Mouse (Mus musculus): ENCODE results near the gene Rapgef2. TPM values are rescaled to one million over a fixed set of nuclear protein-coding genes. Genes with fewer than 3 reads are reported as not detected.

Gene Rapgef2
- total RNA-seq, 2 experiments from 2014 or later = 13.0 to 29.3 TPM

DNA sequence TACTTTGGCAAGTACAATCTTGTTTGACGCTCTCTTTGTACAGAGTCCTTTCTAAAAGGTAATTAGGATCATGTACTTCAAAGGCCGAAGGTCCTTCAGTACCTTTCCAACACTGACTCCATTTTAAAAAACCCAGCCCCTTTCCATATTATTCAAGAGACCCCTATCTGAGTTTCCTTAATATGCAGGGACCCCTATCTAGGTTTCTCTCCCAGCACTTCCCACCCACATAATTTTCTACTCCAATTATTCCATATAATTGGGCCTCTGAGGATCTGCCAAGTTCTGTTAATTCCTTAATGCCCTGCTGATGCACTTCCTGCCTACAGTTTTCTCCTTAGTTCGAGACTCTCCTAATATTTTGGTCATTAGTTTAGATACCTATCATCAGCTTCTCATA lies 10.3 kb upstream of the Rapgef2 start:
- no peak for DNase-seq
- Histone ChIP-seq H3K4me3 (no peak overlapping the region), H3K27ac (no peak overlapping the region)
- no peak for TF ChIP-seq CTCF (IDR thresholded peaks at IDR 0.05)
- intact Hi-C loops (cut with DNase I) = no loop called here

- Histone ChIP-seq H3K27ac (no peak overlapping the region), H3K4me3 (no peak overlapping the region)
- DNase-seq = no peak
- peak; percentile 16; the same call in 1 of the 2 replicates for TF ChIP-seq CTCF (IDR thresholded peaks at IDR 0.05)
- intact Hi-C loops (cut with DNase I) = no loop called here
Measured at GRCm38 (mm10) chr3:79296049-79296448, 9.7 kb upstream of the Rapgef2 start.

DNA sequence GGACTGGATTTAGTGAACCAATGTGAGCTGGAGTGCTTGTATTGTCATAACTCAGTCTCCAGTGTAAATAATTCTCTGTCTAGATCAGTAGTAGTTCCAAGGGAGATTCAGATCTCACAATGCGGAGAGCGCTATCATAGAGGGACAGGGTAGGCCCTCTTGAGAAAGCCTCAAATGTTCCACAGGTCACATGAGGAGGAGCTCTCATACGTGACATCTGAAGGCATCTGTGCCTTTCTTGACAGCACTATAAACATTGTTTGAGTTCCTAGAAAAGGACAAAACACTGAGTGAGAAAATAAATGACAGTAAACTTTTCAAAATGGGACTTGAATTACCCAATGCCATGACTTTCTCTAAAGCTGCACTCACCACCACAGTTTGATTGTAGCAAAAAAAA lies 8.4 kb upstream of the Rapgef2 start:
- Histone ChIP-seq H3K27ac (no peak overlapping the region), H3K4me3 (no peak overlapping the region)
- no peak for DNase-seq
- no peak for TF ChIP-seq CTCF (IDR thresholded peaks at IDR 0.05)
- intact Hi-C loops (cut with DNase I) = no loop called here

GRCm38 (mm10) chr3:79293023-79293422 lies 6.7 kb upstream of the Rapgef2 start:
- Histone ChIP-seq H3K27ac (no peak overlapping the region), H3K4me3 (no peak overlapping the region)
- TF ChIP-seq CTCF (IDR thresholded peaks at IDR 0.05) = no peak
- intact Hi-C loops (cut with DNase I) = no loop called here
- no peak for DNase-seq

GRCm38 (mm10) chr3:79289050-79289449 lies 2.7 kb upstream of the Rapgef2 start:
- H3K4me3 ChIP-seq = no peak overlapping the region
- intact Hi-C loops (cut with DNase I) = loop anchor here (5.0 kb wide), 5 partner anchors 37 to 298 kb away; partner anchors contain the start of gene Fnip2
- H3K27ac ChIP-seq = no peak overlapping the region
- TF ChIP-seq CTCF (IDR thresholded peaks at IDR 0.05) = no peak
- no peak for DNase-seq

GRCm38 (mm10) chr3:79287699-79288458 lies 1.6 kb upstream of the Rapgef2 start:
- DNase-seq = no peak
- Histone ChIP-seq H3K27ac (peak overlapping the region; percentile 97), H3K4me3 (peak overlapping the region; percentile 85)
- intact Hi-C loops (cut with DNase I) = loop anchor here (5.0 kb wide), 5 partner anchors 36 to 299 kb away; partner anchors contain the start of gene Fnip2
- TF ChIP-seq CTCF (IDR thresholded peaks at IDR 0.05) = no peak

GRCm38 (mm10) chr3:79287108-79287576 lies 825 bp upstream of the Rapgef2 start:
- intact Hi-C loops (cut with DNase I) = loop anchor here (5.0 kb wide), 5 partner anchors 35 to 300 kb away; partner anchors contain the start of gene Fnip2
- no peak for TF ChIP-seq CTCF (IDR thresholded peaks at IDR 0.05)
- H3K4me3 ChIP-seq = peak overlapping the region; percentile 85
- DNase-seq = peak; percentile 96
- H3K27ac ChIP-seq = peak overlapping the region; percentile 97

- no peak for TF ChIP-seq CTCF (IDR thresholded peaks at IDR 0.05)
- peak overlapping the region; percentile 97 for H3K27ac ChIP-seq
- peak overlapping the region; percentile 85 for H3K4me3 ChIP-seq
- intact Hi-C loops (cut with DNase I) = loop anchor here (1.0 to 5.0 kb wide), 6 partner anchors 34 to 301 kb away; partner anchors contain the start of gene Fnip2
- no peak for DNase-seq
Measured at GRCm38 (mm10) chr3:79286031-79286375, 314 bp downstream of the Rapgef2 start.

GRCm38 (mm10) chr3:79285097-79285675 lies 1.1 kb downstream of the Rapgef2 start:
- peak overlapping the region; percentile 85 for H3K4me3 ChIP-seq
- TF ChIP-seq CTCF (IDR thresholded peaks at IDR 0.05) = no peak
- no peak for DNase-seq
- intact Hi-C loops (cut with DNase I) = loop anchor here (5.0 kb wide), 5 partner anchors 33 to 302 kb away; partner anchors contain the start of gene Fnip2
- H3K27ac ChIP-seq = peak overlapping the region; percentile 97

DNA sequence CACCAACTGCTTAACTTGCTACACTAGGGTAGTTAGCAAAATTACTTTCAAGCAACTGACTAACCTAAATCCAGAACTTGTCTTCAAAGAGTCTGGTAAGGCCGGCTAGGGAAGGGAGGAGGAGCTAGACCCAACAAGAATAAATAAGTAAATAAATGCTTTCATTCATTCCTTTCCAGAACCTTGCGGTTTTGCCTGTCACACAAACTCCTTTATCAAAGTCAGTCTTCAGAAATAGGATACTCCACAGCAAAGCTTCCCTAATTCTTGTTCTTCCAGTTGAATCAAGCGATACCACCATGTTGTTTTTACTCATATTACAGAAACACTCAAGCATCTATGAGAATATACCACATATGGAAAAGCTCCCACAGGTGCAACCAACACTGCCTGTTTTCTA lies 2.3 kb downstream of the Rapgef2 start:
- H3K4me3 ChIP-seq = peak overlapping the region; percentile 85
- no peak for DNase-seq
- peak overlapping the region; percentile 57; the same call in 1 of the 2 replicates for H3K27ac ChIP-seq
- TF ChIP-seq CTCF (IDR thresholded peaks at IDR 0.05) = no peak
- intact Hi-C loops (cut with DNase I) = no loop called here

DNA sequence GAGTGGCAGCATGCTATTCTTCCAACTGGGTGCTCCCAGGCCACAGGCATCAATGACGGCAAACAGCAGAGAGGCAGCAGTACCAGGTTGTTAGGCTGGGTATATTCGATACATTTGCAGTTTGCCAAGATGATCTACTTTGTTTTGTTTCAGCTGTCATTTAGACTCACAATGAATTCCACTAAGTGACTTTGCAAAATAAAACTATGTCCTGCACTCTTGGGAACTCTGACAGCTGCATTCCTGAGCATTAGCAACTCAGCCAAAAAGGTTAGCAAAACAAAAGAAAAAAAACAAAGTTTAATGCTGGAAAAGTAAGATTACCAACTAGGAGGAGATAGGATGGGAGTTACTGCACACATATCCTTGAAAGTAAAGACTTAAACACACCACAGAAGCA lies 3.3 kb downstream of the Rapgef2 start:
- TF ChIP-seq CTCF (IDR thresholded peaks at IDR 0.05) = no peak
- H3K4me3 ChIP-seq = peak overlapping the region; percentile 85
- DNase-seq = no peak
- H3K27ac ChIP-seq = peak overlapping the region; percentile 50
- intact Hi-C loops (cut with DNase I) = no loop called here

GRCm38 (mm10) chr3:79275856-79276645 lies 10.3 kb downstream of the Rapgef2 start:
- Histone ChIP-seq H3K27ac (no peak overlapping the region), H3K4me3 (no peak overlapping the region)
- no peak for DNase-seq
- intact Hi-C loops (cut with DNase I) = no loop called here
- TF ChIP-seq CTCF (IDR thresholded peaks at IDR 0.05) = no peak

Data from gastrocnemius, adult 2 months (tissue).